In the genomic region with DNA sequence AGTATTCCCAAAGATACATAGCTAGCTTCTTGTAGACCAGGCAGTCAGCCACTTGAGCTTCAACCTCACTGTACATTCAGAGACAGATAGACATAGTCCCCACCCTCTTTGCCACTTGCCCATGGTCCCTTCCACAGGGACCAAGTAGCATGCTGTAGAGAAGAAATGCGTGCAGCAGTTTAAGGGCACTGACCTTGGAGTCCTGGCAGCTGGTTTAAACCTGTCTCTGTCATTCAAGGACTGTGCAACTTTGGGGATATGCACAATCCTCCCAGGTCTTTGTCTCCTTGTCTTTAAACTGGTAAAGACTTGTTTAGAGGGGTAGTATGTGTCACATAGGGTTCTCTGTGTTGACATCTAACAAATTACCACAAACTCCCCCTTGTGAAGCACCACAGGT, we compare ENCODE assay signal across 11 mouse cellular contexts.
"Had no signal": no experiment of that assay in that cellular context is flagged by ENCODE, and none has a peak within 500 bp of the region (broad histone marks: within the 10 kb centered on the region; RNA-seq: fewer than 3 reads in every experiment).

No protein-coding gene starts in this region.

- H3K4me1 ChIP-seq: midbrain, embryonic 13.5 days had no signal

- DNase-seq: kidney, adult 2 months; kidney, postnatal 36 days; layer of hippocampus, adult 9-11 months; liver, embryonic 13.5 days; lung, adult 18-20 months; right cerebral cortex, adult 18-20 months; right cerebral cortex, postnatal 25 days; thymus, postnatal 4 days had no signal

- H3K27me3 ChIP-seq: kidney, embryonic 15.5 days; liver, embryonic 13.5 days; midbrain, embryonic 13.5 days; neural tube, embryonic 15.5 days had no signal

- ATAC-seq: midbrain, embryonic 13.5 days had no signal

- H3K9me3 ChIP-seq: kidney, embryonic 15.5 days; liver, embryonic 13.5 days; midbrain, embryonic 13.5 days; neural tube, embryonic 15.5 days had no signal

- H3K4me2 ChIP-seq: kidney, embryonic 15.5 days; liver, embryonic 13.5 days; midbrain, embryonic 13.5 days; neural tube, embryonic 15.5 days had no signal

- H3K27ac ChIP-seq: kidney, embryonic 15.5 days; liver, embryonic 13.5 days; midbrain, embryonic 13.5 days; neural tube, embryonic 15.5 days had no signal

- H3K36me3 ChIP-seq: kidney, embryonic 15.5 days; liver, embryonic 13.5 days; midbrain, embryonic 13.5 days; neural tube, embryonic 15.5 days had no signal

- H3K9ac ChIP-seq: kidney, embryonic 15.5 days; liver, embryonic 13.5 days; midbrain, embryonic 13.5 days; neural tube, embryonic 15.5 days had no signal

- H3K4me3 ChIP-seq: kidney, embryonic 15.5 days; liver, embryonic 13.5 days; midbrain, embryonic 13.5 days; neural tube, embryonic 15.5 days had no signal
